Mouse (Mus musculus): ENCODE results near the gene Cyp2d26. TPM values are rescaled to one million over a fixed set of nuclear protein-coding genes. Genes with fewer than 3 reads are reported as not detected.

Cyp2d26 gene
- polyA plus RNA-seq, 1 experiment from 2014 or later: not detected

- WGBS: 65% methylated on average over 1 of the region's 1 CpGs
- no peak overlapping the region for H3K4me3 ChIP-seq
- no peaks in the 10 kb centered on the region for H3K9me3 ChIP-seq
- H3K27me3 ChIP-seq: no peaks in the 10 kb centered on the region
- H3K36me3 ChIP-seq: no peaks in the 10 kb centered on the region
- no peak overlapping the region for H3K9ac ChIP-seq
- ATAC-seq (ENCODE audit: low FRiP score, low read depth): no peak
- no peaks in the 10 kb centered on the region for H3K4me1 ChIP-seq (replicated peaks)
- H3K4me2 ChIP-seq: no peak overlapping the region
- H3K27ac ChIP-seq (replicated peaks): no peak overlapping the region
These were observed 46.6 kb downstream of the Cyp2d26 start for GRCm38 (mm10) chr15:82747516-82747915.

Small RNA genes within 50 kb of the gene (microRNA-seq; reads per million reads assigned to microRNA genes)
- gene Gm27618: not detected

Other genes with a start within 250 kb of the Cyp2d26 start
- not detected in 2 replicates for gene Cyp2d12, start 239.2 kb downstream of the Cyp2d26 start, polyA plus RNA-seq (2015; fragmentation: Nextera tagmentation; extraction: Ambion mirVana)
- not detected in 2 replicates for gene Cyp2d34, start 173.3 kb downstream of the Cyp2d26 start, polyA plus RNA-seq (2015; fragmentation: Nextera tagmentation; extraction: Ambion mirVana)
- not detected in 2 replicates for gene Cyp2d40, start 30.1 kb downstream of the Cyp2d26 start, polyA plus RNA-seq (2015; fragmentation: Nextera tagmentation; extraction: Ambion mirVana)
- gene Tcf20, start 193.6 kb upstream of the Cyp2d26 start, polyA plus RNA-seq (2015; fragmentation: Nextera tagmentation; extraction: Ambion mirVana): 10.4 and 11.4 TPM in 2 replicates
- 2.1 and 2.7 TPM in 2 replicates for gene Nfam1, start 239.0 kb upstream of the Cyp2d26 start, polyA plus RNA-seq (2015; fragmentation: Nextera tagmentation; extraction: Ambion mirVana)